Comparison of ENCODE assay signal across 8 mouse cellular contexts in the genomic region with DNA sequence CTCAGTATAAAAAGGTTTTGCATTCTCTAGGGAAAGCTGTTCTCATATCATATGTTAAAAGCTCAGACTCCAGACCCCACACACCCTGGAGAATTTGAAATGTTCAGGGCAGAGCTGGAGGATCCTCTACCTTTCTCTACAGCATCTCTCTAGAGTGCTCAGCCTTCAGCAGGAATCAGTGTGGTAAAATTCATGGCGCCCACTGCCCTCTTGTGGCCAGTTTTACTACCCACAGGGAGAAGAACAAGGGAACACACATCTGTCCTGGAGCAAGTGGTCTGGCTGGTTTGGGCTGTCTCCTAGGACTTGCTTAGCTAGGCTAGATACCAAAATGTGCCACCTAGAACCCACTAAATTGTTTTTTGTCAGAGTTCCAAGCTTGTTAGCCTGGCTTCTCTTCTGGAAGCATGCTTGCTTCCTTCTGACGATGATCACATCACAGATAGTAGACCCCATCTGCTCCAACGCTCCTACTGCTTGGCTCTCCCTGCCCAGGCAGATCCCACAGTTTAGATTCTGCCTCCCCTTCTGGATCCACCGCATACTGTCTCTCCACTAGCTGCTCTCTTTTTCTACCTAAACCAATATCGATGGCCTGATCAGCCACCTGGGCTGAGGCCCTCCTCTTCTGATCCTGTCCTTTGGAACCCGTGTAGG. TPM values are rescaled to one million over a fixed set of nuclear protein-coding genes. Genes with fewer than 3 reads are reported as not detected.
DNase-seq lines count a peak whose midpoint lies in the region; ATAC-seq lines count a peak whose summit lies in the region.

No protein-coding gene starts in this region.

- H3K4me2 ChIP-seq in hindbrain, embryonic 16.5 days (ENCODE audit: low read length): no peak overlapping the region

- 68% methylated on average over 6 of the region's 6 CpGs for WGBS in hindbrain, embryonic 16.5 days

- peak; percentile 89 for ATAC-seq in hindbrain, embryonic 16.5 days

- H3K4me1 ChIP-seq in hindbrain, embryonic 16.5 days (ENCODE audit: control insufficient read depth, insufficient read depth, low read depth, low read length): no peaks in the 10 kb centered on the region

- no peak overlapping the region for H3K4me3 ChIP-seq in hindbrain, embryonic 16.5 days (ENCODE audit: low read length)

- no peak overlapping the region for H3K9ac ChIP-seq in hindbrain, embryonic 16.5 days (ENCODE audit: low read depth, low read length)

- H3K9me3 ChIP-seq in hindbrain, embryonic 16.5 days (ENCODE audit: control insufficient read depth, low read length): no peaks in the 10 kb centered on the region

- no peak overlapping the region for H3K27ac ChIP-seq in hindbrain, embryonic 16.5 days (ENCODE audit: low read depth, low read length)

- DNase-seq in T-cell, adult 2 months (ENCODE audit: low spot score): peak; percentile 47
- peak; percentile 84 to 87 for DNase-seq in cerebellum, postnatal 14 days
- peak; percentile 63 to 65 for DNase-seq in frontal cortex, postnatal 25 days (ENCODE audit: low spot score in 2 of 2)
- peak; percentile 62 to 64 for DNase-seq in layer of hippocampus, postnatal 36 days
- DNase-seq in lung, postnatal 36 days: peak; percentile 91
- DNase-seq in right cerebral cortex, adult 18-20 months: peak; percentile 73
- DNase-seq in urinary bladder, postnatal 10 days (ENCODE audit: low spot score): peak; percentile 19

- no peaks in the 10 kb centered on the region for H3K36me3 ChIP-seq in hindbrain, embryonic 16.5 days (ENCODE audit: control insufficient read depth, insufficient read depth, low read length)

- H3K27me3 ChIP-seq in hindbrain, embryonic 16.5 days (replicated peaks; ENCODE audit: control insufficient read depth, insufficient read depth, low read length): no peaks in the 10 kb centered on the region

RNA-seq across cellular contexts. Expression of gene Rmdn2, which starts 31.3 kb away (rescaled TPM):
- 9.6 and 11.1 TPM in 2 replicates for polyA plus RNA-seq in hindbrain, embryonic 16.5 days (2015; fragmentation: Nextera tagmentation; extraction: Ambion mirVana)
- total RNA-seq in layer of hippocampus, postnatal 36 days (2021): 1 to 10 TPM; 9.3 to 9.4 TPM

Comparison
In these comparisons a context has a peak if more than half of its experiments do, and no peak if none do; other contexts are left out.
1. DNase-seq: peak in every context shown above with its lines; median percentile 91 in lung, postnatal 36 days; 86 in cerebellum, postnatal 14 days; 73 in right cerebral cortex, adult 18-20 months; 64 in frontal cortex, postnatal 25 days; 63 in layer of hippocampus, postnatal 36 days; 47 in T-cell, adult 2 months; 19 in urinary bladder, postnatal 10 days.